Mouse (Mus musculus) lung, postnatal 4 days (tissue): ENCODE measurements at regions not wholly inside any gene's neighbourhood (a gene's known extent, or its start where the extent isn't known, plus 50 kb on each side); places are given as distances from the start of the nearest gene placed in this dataset.
A peak's percentile ranks its signal among the peaks of the same experiment; 100 is the strongest.

Experiments
- DNase-seq, 2 experiments: peaks; one replicate each; pipeline ENCODE4 v3.0.0; 2021

- DNase-seq, result no peak
These were observed 63.7 kb upstream of the Tnmd start for GRCm38 (mm10) chrX:133787112-133787511.

DNA sequence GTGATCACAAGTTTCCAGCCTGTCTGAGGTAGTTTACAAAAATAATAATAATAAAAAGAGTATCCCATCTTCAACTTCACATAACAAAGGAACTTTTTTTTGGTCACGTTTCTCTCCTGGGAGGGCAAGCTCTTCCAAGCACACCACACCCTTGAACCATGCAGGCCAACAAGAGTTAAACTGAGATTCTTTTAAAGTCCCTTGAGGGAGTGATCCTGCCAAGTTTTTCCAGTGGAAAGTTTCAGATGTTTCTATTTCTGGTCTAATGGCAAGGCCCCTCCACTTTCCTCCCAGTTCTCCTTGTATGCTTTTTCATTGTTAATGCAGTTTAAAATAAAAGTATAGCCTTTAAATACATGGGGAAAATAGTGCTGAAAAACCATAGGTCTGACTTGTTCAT, 65.2 kb upstream of the Pcdh19 start:
- no peak for DNase-seq

DNA sequence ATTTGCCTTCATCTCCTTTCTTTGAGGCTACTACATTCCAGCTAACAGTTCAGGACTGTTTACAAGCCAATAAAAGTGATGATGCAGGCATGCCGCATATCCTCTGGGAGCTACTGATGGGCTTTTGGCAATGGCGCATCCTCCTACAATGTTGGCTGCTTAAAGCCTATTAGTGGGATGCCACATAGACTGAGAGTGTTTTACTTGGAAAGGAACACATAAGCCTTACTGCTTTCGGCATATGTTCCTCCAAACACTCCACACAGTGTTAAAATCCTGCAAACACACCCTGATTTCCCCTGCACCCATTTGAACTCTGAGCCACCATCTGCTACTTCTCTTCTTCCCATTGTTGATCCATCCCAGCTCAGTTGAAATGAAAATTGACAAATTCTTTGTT, 63.4 kb upstream of the Pcdh19 start:
- DNase-seq, result no peak

DNA sequence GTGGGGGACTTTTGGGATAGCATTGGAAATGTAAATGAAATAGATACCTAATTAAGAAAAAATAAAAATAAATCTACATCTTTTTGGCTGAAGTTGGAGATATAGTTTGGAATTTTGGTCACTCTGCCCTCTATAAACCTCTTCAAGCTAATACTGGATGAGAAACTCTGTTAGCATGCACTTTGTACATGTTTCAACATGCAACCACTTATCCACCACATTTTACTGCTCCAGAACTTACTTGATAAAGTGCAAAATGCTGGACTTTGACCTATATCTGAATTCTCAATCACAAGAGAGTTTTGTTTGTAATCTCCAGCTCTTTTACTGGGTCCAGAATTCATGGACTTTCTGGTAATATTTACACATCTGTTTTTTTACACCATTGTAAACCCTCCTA, 54.7 kb upstream of the Pcdh19 start:
- no peak for DNase-seq

DNA sequence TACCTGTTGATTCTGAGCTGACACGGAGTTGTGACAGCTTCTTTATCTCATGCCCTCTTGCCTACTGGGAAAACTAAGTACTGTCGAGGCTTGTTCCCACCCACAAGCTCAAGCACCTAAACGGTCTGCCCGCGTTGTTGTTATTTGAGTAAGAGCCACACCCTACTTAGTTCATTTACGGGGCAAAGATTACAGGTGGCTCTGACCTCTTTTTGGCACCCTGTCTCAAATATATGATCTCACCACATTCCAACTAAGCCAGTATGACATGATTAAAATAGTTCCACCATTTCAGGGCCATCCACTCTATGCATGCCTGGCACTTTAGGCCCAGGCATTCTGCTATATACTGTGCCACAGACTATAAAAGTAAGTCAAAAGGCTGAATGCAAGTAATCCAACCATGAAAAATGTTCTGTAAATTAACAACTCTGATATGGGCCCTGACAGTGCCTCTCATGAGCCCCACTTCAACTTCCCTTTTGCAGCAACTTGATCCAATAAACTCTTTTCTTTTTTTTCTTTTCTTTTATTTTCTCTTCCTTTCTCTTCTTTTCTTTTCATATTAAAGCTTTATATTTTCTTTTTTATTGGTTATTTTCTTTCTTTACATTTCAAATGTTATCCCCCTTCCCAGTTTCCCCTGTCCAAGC, 50.3 kb upstream of the Pcdh19 start:
- DNase-seq, result peak in 1 of 2 experiments; percentile 14
